Mouse (Mus musculus) lung, embryonic 16.5 days (tissue): ENCODE measurements around the gene Mcts1. TPM values are rescaled to one million over a fixed set of nuclear protein-coding genes. Genes with fewer than 3 reads are reported as not detected.
A peak's percentile ranks its signal among the peaks of the same experiment; 100 is the strongest.

Experiments used
- ATAC-seq: fragments of 200-750 bp; cut with Nextera tagmentation; 2 replicates; pipeline ENCODE4 v1.8.0; 2017; ENCODE audit warnings: low read depth, mild to moderate bottlenecking, moderate library complexity
- H3K27ac ChIP-seq: fragments of 300-500 bp; sonication (generic); 2 replicates; pipeline ENCODE4 v1.5.1; 2014; ENCODE audit warnings: mild to moderate bottlenecking, control low read depth, low read length
- H3K27me3 ChIP-seq: fragments of 300-500 bp; sonication (generic); 2 replicates; pipeline ENCODE4 v1.6.1; 2014; ENCODE audit warnings: low read depth, low read length, mixed read lengths; ENCODE audit not compliant: control insufficient read depth, insufficient read depth
- H3K36me3 ChIP-seq: fragments of 300-500 bp; sonication (generic); 2 replicates; pipeline ENCODE4 v1.6.1; 2014; ENCODE audit warnings: low read length; ENCODE audit not compliant: control insufficient read depth, insufficient read depth
- H3K4me1 ChIP-seq: fragments of 300-500 bp; sonication (generic); replicated peaks from 2 replicates; pipeline ENCODE4 v1.6.1; 2014; ENCODE audit warnings: low read length, mixed read lengths; ENCODE audit not compliant: control insufficient read depth, insufficient read depth
- H3K4me2 ChIP-seq: fragments of 300-500 bp; sonication (generic); 2 replicates; pipeline ENCODE4 v1.6.1; 2014; ENCODE audit warnings: low read depth, low read length, control low read depth
- H3K4me3 ChIP-seq: fragments of 300-500 bp; sonication (generic); 2 replicates; pipeline ENCODE4 v1.5.1; 2014; ENCODE audit warnings: mild to moderate bottlenecking, low read length, control low read depth
- H3K9ac ChIP-seq: fragments of 300-500 bp; sonication (generic); 2 replicates; pipeline ENCODE4 v1.6.1; 2014; ENCODE audit warnings: low read length, control low read depth
- H3K9me3 ChIP-seq: fragments of 300-500 bp; sonication (generic); 2 replicates; pipeline ENCODE4 v1.6.1; 2016; ENCODE audit warnings: low read length; ENCODE audit not compliant: control insufficient read depth
- WGBS: fragments of 180-500 bp; shearing (Covaris S2); extraction: QIAGEN DNeasy Blood & Tissue Kit; methylation state at CpG from one replicate; pipeline ENCODE4 v1.1.7; 2014; 5-methylcytosine and 5-hydroxymethylcytosine counted together
- polyA plus RNA-seq: library from polyadenylated mRNA; unstranded; fragments of >200 nt; fragmentation: Nextera tagmentation; extraction: Ambion mirVana; gene quantifications from 2 replicates; pipeline ENCODE4 v1.2.1, GENCODE M21; 2015

Mcts1 gene
- polyA plus RNA-seq, 1 experiment from 2014 or later = 92.9 TPM

DNA sequence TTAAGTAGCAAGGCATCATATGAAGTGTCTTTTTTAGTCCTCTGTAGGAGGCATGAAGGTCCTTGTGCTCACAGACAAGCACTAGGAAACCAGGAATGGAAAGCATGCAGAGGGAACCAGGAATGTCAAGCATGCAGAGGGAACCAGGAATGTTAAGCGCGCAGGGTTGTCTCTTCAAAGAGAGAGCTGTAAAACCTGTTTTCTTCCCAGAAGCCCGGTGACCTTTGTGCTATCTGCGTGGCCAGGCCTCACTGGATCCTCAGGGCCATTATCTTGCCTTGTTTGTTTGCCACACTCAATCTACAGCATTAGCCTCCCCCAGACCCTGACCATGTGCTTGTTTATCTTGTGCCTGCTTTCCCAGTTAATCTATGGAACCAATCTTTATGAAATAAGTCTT is 10.6 kb upstream of the Mcts1 start:
- Histone ChIP-seq H3K4me3 (no peak overlapping the region), H3K9me3 (no peaks in the 10 kb centered on the region), H3K27me3 (no peaks in the 10 kb centered on the region), H3K4me1 (no peaks in the 10 kb centered on the region), H3K9ac (no peak overlapping the region), H3K27ac (no peak overlapping the region), H3K4me2 (no peak overlapping the region), H3K36me3 (no peaks in the 10 kb centered on the region)
- WGBS = 16% methylated on average over 4 of the region's 4 CpGs
- ATAC-seq = peak; percentile 61; the same call in 1 of the 2 replicates

DNA sequence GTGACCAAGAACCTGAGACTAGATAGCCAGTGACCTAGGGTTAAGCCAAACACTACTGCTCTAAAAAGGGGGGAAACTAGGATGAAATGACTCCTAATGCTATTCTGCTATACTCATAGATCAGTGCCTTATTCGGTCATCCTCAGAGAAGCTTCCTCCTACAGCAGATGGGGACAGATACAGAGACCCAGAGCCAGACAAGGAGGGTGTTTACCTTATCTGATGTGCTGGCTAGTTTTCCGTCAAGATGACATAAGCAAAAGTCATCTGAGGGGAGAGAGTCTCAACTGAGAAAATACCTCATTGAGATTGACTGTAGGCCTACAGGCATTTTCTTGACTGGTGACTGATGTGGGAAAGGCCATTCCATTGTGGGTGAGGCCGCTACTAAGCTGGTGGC is 8.6 kb upstream of the Mcts1 start:
- 81% methylated on average over 3 of the region's 3 CpGs for whole genome bisulfite sequencing

DNA sequence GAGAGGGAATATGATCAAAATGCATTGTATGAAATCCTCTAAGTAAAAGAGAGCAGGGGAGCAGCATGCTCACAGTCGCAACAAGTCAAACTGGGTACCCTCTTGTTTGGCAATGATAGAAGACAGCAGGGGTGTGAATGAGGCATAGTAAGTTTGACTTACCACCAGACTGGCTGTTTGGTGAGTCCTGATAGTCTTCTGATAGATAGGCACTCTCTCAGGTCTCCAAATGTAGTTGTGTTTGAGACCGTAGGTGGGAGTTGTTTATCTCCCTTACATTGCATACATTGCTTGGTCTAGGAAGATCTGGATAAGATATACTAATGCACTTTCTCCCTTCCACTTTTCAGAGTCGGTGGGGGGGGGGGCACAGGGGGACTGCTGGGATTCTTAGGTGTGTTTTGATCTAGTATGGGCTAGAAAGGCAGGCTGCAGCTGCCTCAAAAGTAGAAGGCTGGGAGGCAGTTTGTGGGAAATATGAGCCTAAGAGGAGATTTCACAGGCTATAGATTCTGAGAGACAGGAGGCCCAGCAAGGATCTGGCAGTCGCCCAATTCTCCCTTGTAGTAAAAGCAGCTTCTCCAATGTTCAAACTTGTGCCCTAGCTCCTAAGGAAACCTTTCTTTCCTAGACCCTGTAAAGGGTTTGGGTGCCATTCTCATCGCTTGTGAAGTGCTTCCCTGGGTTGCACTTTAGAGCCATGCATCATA is 7.0 kb upstream of the Mcts1 start:
- WGBS = 34% methylated on average over 5 of the region's 5 CpGs
- no peak overlapping the region for H3K4me2 ChIP-seq
- ATAC-seq = no peak

More for the DNA sequence above, 8.6 kb upstream of the Mcts1 start:
- ATAC-seq = no peak
- H3K36me3 ChIP-seq = no peaks in the 10 kb centered on the region
- no peaks in the 10 kb centered on the region for H3K4me1 ChIP-seq
- no peaks in the 10 kb centered on the region for H3K27me3 ChIP-seq
- H3K27ac ChIP-seq = no peak overlapping the region
- H3K9ac ChIP-seq = no peak overlapping the region
- no peaks in the 10 kb centered on the region for H3K9me3 ChIP-seq
- no peak overlapping the region for H3K4me3 ChIP-seq
- no peak overlapping the region for H3K4me2 ChIP-seq

DNA sequence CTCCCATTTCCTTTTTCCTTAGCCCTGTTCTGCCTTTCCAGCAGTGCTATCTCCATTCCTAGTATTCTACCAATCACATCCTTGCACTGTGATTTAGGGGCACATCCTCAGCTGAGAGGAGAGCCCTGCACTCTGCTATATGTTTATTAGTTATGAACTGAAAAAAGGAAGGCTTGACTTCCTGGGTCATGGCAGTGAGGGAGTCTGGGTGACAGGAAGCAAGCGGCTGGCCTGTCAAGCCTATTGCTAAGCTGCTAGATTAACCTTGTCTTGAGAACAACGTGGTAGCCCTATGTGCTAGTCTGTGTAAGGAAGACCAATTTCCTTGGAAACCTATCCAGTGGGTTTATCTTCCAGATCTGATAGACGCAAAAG is 604 bp downstream of the Mcts1 start:
- H3K4me2 ChIP-seq = peak overlapping the region; percentile 44
- no peaks in the 10 kb centered on the region for H3K36me3 ChIP-seq
- no peaks in the 10 kb centered on the region for H3K27me3 ChIP-seq
- no peaks in the 10 kb centered on the region for H3K9me3 ChIP-seq
- no peaks in the 10 kb centered on the region for H3K4me1 ChIP-seq
- peak overlapping the region; percentile 61 for H3K4me3 ChIP-seq
- H3K9ac ChIP-seq = peak overlapping the region; percentile 61
- WGBS = 13% methylated on average over 3 of the region's 3 CpGs
- peak overlapping the region; percentile 69 for H3K27ac ChIP-seq
- ATAC-seq = peak; percentile 74

More for the DNA sequence above, 7.0 kb upstream of the Mcts1 start:
- Histone ChIP-seq H3K9ac (no peak overlapping the region), H3K27me3 (no peaks in the 10 kb centered on the region), H3K27ac (no peak overlapping the region), H3K9me3 (no peaks in the 10 kb centered on the region), H3K36me3 (no peaks in the 10 kb centered on the region), H3K4me1 (no peaks in the 10 kb centered on the region), H3K4me3 (no peak overlapping the region)

DNA sequence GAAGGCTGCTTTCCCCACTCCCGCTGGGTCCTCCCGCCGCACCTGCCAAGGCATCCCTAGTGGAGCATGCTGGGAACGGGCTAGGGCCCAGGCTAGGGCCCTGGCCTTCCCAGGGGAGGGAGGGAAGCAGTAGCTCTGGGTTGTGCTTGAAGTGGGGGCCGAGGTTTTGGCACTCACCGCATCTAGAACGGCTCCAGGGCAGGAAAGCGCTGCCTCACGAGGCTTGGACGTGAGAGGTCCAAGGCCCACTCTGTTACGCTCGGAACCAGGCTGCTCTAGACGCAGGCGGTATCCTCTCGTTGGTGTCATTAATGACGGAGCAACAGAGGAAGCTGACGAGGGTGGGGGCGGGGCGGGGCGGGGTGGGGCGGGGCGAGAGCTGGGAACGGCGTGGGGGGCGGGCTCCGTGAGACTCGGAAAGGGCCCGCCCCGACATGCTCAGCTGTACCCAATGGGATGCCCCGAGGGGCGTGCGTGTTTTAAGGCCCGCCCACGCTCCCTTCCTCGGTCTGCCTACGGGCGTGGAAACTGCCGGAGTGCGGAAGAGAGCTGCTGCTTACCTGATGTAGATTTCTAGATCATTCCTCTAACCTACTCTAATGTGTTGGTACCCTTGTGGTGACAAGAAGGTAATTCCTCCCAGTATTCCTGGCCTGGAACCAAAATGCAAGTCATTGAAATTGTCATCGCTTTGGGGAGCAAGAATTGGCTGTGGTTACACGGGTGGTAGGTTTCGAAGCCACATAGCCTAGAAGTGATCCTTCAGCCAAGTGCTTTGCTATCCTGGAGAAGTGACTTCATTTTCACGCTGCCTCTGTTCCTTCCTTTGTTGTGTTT is 34.6 kb downstream of the Mcts1 start, which contains the start of gene C1galt1c1:
TSS of gene C1galt1c1 (minus strand) at position 287 of the 837 bp plus-strand sequence.
- Histone ChIP-seq H3K4me1 (no peaks in the 10 kb centered on the region), H3K9ac (peak within 1 kb of the TSS; percentile 79), H3K9me3 (no peaks in the 10 kb centered on the region), H3K4me3 (peak within 1 kb of the TSS; percentile 68), H3K27me3 (no peaks in the 10 kb centered on the region), H3K27ac (peak within 1 kb of the TSS; percentile 91), H3K4me2 (peak within 1 kb of the TSS; percentile 60), H3K36me3 (no peaks in the 10 kb centered on the region; the same call in 1 of the 2 replicates)
- WGBS = 17% methylated on average over 28 of the region's 43 CpGs
- peak; percentile 100 for ATAC-seq

DNA sequence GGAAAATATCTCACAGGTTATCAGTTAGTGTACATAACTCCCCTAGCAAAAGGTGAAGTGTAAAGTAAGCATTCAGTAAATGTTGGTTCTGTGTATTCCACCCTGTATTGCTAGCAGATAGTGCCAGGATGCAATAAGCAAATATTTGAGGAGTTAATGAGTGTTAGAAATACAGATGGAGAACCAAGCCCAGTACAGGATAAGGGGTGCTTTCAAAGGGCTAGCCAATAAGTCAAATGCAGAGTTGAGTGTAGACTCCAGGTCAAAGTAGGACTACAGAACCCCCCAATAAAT is 35.2 kb downstream of the Mcts1 start:
- H3K4me1 ChIP-seq = no peaks in the 10 kb centered on the region
- H3K4me3 ChIP-seq = peak overlapping the region; percentile 49
- no peak overlapping the region for H3K27ac ChIP-seq
- no peaks in the 10 kb centered on the region for H3K27me3 ChIP-seq
- no peak overlapping the region; the same call in 1 of the 2 replicates for H3K9ac ChIP-seq
- ATAC-seq = peak; percentile 8; the same call in 1 of the 2 replicates
- no peaks in the 10 kb centered on the region; the same call in 1 of the 2 replicates for H3K36me3 ChIP-seq
- peak overlapping the region; percentile 60 for H3K4me2 ChIP-seq
- no peaks in the 10 kb centered on the region for H3K9me3 ChIP-seq

DNA sequence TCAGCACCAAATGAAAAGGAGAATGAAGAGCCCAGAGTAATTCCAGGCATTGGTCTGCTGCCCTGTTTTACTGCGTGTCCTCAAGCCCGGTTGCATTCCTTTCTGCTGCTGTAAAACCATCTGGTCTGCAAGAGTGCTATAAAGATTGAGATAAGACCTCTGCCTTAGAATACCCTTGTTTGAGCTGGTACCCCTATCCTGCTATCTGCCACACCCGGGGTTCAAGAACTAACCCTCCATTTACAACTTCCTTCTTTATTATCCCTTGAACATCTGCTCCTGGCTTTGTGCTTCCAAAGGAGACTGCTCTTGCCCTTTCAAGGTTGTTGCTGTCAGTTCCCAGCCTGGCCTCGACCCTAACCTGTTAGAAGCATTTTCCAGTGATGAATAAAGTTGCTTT is 41.1 kb downstream of the Mcts1 start:
- no peak overlapping the region for H3K4me2 ChIP-seq

DNA sequence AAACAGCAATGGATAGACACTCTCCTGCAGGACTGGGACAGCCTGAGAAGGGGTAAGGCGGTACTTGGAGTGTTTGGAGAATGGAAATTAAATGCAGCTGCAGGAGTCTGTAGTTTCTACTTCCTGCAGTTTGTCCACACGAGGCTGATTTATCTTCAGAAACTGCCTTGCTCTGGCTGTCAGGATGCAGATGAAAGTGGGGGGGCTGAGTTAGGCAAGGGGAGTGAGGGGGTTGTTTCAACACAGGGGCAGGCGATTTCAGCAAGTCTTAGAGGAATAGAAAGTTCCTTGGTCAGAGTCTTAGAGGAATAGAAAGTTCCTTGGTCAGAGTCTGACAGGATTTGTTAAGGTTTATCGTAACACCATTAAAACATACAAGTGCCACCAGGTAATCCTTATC is 41.8 kb downstream of the Mcts1 start:
- H3K9me3 ChIP-seq = no peaks in the 10 kb centered on the region
- ATAC-seq = no peak
- no peaks in the 10 kb centered on the region for H3K36me3 ChIP-seq
- H3K4me2 ChIP-seq = no peak overlapping the region
- H3K4me3 ChIP-seq = no peak overlapping the region
- H3K9ac ChIP-seq = no peak overlapping the region
- no peak overlapping the region for H3K27ac ChIP-seq
- WGBS = 40% methylated on average over 4 of the region's 4 CpGs
- H3K27me3 ChIP-seq = no peaks in the 10 kb centered on the region
- no peaks in the 10 kb centered on the region for H3K4me1 ChIP-seq

More for the DNA sequence above, 41.1 kb downstream of the Mcts1 start:
- ATAC-seq = no peak
- Histone ChIP-seq H3K27ac (no peak overlapping the region), H3K36me3 (no peaks in the 10 kb centered on the region), H3K4me3 (no peak overlapping the region), H3K9me3 (no peaks in the 10 kb centered on the region), H3K9ac (no peak overlapping the region), H3K27me3 (no peaks in the 10 kb centered on the region), H3K4me1 (no peaks in the 10 kb centered on the region)
- WGBS = 48% methylated on average over 4 of the region's 4 CpGs

DNA sequence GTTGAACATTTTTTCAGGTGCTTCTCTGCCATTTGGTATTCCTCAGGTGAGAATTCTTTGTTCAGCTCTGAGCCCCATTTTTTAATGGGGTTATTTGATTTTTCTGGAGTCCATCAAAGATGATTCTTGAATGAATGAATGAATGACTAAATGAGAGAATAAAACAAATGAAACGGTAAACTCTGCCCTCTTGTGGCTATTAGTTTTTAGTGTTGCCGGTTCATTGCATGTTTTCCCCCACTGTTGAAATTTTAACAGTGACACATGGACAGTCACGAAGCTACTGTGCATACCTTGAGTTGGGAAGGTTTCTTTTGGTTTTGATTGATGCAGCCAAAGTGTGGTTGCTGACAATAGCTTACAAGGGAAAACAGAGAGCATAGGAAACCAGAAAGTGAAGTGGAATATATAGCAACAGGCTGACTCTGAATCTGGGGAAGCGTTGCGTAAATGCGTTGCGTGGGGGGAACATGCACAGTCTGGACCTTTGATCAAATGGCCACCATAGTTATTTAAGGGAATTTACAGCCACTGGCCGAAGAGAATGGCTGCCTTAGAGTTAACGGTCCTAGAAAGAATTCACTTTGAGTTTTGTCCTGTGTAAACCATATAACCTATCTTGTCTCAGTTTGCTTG is 50.1 kb downstream of the Mcts1 start:
- ATAC-seq = no peak
- Histone ChIP-seq H3K9ac (no peak overlapping the region), H3K4me1 (no peaks in the 10 kb centered on the region), H3K9me3 (no peaks in the 10 kb centered on the region), H3K4me2 (no peak overlapping the region), H3K27ac (no peak overlapping the region), H3K36me3 (no peaks in the 10 kb centered on the region), H3K27me3 (no peaks in the 10 kb centered on the region), H3K4me3 (no peak overlapping the region)
- WGBS = 61% methylated on average over 9 of the region's 9 CpGs
